Mouse (Mus musculus) ES-Bruce4 (cell line): Measurements from ENCODE around the gene Gm26920.

Experiments
- CTCF ChIP-seq: IDR thresholded peaks from one replicate; pipeline ENCODE4 v1.8.1; 2011; ENCODE audit warnings: low read depth, low read length
- POLR2A ChIP-seq: IDR thresholded peaks from one replicate; pipeline ENCODE4 v1.8.1; 2011; ENCODE audit warnings: low read length; ENCODE audit not compliant: insufficient read depth

DNA sequence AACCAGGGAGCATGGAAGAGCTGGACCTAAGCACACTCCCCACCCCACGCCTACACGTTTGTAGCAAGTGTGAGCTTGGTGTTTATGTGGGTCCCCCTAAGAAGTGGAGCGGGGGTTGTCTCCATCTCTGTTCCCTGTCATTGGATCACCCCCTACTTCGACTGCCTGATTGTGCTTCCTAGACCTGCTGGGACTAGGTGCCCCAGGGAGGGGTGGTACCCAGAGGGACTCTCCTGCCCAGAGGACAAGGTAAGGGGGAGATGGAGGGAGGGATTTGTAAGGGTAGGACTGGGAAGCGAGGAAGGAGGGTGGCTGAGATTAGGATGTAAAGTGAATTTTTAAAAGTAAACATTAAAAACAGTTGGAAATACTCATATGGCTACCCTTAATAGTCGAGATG lies 805 bp downstream of the Gm26920 start:
- no peak for TF ChIP-seq POLR2A
- TF ChIP-seq CTCF = no peak
